Mouse (Mus musculus) testis, postnatal 14 days (tissue): Measurements from ENCODE around the gene Vgll4.

Source experiments
- DNase-seq: peaks from one replicate; pipeline ENCODE4 v3.0.0; 2021; ENCODE audit warnings: low spot score

Gene Vgll4

DNA sequence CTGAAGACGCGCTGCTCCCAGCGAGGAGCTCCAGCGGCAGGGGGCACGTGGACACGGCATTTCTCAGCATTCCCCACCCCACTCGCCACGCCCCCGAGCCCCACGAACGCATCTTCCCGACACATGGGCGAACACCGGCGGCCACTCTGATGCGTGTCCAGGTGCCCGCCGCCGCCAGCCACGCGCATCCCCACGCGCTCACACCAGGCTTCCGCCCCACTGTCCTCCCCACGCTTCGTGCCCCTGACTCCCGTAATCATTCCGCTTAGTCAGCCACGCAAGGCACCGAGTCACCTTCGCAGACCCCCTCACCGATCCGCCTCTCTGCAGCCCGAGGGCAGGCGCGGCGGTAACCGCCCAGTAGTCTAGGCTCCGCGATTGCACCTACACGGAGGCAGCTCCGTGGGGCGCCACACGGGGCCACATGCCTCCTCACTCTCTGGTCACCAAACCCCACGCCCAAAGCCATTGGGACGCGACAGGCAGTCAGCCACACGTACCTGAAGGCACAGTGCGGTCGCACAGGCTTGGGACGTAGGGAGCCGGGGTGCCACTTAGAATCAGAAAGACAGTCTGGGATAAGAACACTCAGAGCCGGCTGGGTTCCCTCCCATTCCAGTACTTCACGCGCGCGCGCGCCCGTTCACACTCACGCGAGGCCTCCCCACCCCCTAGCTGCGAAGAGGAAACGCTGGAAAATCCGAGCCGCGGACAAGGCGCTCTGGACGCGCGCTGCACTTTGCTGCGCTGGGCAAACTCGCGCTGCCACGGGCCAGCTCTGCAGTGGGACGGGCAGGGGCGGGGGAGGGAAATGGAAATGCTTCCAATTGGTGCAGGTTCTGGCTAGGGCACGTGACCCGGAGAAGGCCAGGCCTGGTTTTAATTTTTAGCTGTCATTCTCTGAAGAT is at the start of gene Vgll4:
TSS of gene Vgll4 (minus strand) at position 782 of the 908 bp plus-strand sequence.
- DNase-seq, result peak; percentile 53

DNA sequence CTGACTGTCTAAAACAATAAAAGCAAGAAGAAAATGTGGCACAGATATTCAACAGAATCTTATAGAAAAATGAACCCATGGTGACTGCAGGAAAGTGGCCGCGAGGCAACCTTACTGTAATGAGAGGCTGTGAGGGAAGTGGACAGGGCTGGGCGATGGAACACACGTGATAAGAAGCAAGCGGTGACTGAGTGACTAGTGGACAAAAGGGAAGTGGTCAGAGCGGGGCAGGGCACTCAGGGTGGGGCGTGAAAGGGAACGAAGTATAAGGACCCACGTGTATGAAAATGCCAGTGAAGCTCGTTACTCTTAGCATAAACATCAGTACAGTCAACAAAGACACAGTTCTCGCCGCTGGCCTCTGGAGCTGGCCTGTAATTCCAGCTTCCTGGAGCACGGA is 45.7 kb upstream of the Vgll4 start:
- no peak for DNase-seq

GRCm38 (mm10) chr6:115013574-115013973 is 43.8 kb upstream of the Vgll4 start:
- no peak for DNase-seq

GRCm38 (mm10) chr6:115011792-115012191 is 42.0 kb upstream of the Vgll4 start:
- DNase-seq, result no peak

- no peak for DNase-seq
These were observed 41.0 kb upstream of the Vgll4 start for GRCm38 (mm10) chr6:115010815-115011214.

- no peak for DNase-seq
These were observed 40.5 kb upstream of the Vgll4 start for GRCm38 (mm10) chr6:115010304-115010703.

GRCm38 (mm10) chr6:115007728-115008127 is 37.9 kb upstream of the Vgll4 start:
- DNase-seq, result peak; percentile 42

- DNase-seq, result no peak
These were observed 37.2 kb upstream of the Vgll4 start for GRCm38 (mm10) chr6:115006948-115007347.

GRCm38 (mm10) chr6:115006065-115006464 is 36.3 kb upstream of the Vgll4 start:
- no peak for DNase-seq

DNA sequence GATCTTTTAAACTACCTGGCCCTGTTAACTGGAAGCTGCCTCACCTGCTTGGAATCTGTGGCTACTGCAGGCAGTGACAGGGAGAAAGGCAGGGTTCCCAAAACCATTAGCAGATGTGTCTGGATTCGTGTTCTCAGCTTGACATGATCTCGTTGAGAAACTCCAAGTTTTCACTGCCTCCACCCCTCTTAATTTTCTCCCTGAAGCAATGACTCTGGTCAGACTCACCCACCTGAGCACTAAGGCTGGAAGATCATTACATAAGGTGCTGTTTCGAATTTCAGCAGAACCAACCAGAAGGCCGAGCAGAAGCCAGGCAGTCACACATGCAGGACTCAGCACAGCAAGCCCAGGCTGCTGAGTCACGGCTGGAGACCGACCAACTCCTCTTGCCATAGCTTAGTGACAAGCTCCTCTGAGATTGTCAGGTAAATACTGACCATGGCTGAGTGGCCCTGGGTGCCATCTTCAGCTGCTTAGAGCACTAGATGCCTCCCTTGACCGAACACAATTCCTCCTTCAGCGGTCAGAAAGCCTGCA is 35.6 kb upstream of the Vgll4 start:
- DNase-seq, result no peak

DNA sequence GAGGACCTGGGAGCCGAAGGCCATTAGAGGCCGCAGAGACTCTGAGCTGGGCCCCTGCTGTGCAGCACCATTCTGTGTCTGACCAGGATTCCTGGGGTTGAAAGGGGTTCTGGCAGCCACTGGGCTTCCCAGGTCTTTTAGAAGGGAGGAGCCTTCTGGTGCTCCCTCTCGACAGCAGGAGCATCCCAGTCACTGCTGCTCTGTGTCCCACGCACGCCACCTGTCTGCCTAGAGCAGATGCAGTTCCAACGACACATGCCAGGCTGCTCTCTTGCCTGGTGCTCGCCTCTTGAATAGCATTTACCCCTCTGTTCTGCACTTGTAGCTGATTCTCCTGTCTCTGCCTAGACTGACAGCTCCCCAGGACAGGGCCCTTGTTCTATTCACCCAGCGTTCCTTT is 34.8 kb upstream of the Vgll4 start:
- no peak for DNase-seq

DNA sequence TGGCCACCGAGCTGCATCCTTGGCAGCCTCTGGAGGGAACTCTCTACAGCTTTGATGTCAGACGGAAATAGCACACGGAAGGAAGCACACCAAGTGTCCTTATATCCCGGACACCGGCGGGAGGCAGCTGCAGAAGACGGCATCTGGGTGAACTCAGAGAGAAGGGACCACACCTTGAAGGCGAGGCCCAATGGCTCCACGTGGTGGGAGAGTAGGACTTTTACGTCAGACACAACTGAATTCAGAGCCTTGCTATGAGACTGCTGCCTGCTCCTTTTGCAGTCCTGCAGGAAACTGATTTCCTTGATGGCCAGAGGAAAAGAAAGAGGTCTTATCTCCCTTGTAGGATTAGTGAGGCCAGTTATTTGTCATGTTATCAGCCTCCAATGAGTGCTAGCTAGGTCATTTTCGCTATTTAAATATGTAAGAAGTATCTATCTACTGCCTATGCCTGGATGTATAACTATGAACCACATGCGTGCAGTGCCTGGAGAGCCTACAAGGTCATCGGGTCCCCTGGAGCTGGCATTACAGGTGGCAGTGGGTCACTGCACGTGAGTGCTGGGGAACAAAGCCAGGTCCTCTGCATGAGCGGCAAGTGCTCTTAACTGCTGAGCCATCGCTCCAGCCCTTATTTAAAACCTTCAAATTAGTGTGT is 28.7 kb upstream of the Vgll4 start:
- DNase-seq, result no peak

GRCm38 (mm10) chr6:114997471-114997870 is 27.7 kb upstream of the Vgll4 start:
- DNase-seq, result no peak

- DNase-seq, result no peak
These were observed 27.1 kb upstream of the Vgll4 start for GRCm38 (mm10) chr6:114996910-114997309.

GRCm38 (mm10) chr6:114994079-114994478 is 24.3 kb upstream of the Vgll4 start:
- no peak for DNase-seq

DNA sequence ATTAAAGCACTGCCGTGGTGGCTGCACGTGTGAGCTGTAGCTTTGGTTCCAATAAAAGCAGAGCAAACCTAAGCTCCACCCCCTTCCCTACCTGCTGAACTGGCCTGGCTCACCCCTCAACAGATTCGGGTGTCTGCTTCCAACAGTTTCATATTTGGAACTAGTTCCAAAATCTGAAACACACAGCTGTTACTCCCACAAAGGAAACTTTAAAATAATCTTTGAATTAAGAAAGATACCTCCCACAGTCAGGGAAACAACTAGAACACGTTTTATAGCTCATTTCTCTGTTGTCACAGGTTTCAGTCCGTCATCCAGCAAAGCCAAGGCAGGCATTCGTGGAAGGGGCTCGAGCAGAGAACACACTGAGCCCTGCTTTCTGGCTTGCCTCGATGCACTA is 23.9 kb upstream of the Vgll4 start:
- no peak for DNase-seq

DNA sequence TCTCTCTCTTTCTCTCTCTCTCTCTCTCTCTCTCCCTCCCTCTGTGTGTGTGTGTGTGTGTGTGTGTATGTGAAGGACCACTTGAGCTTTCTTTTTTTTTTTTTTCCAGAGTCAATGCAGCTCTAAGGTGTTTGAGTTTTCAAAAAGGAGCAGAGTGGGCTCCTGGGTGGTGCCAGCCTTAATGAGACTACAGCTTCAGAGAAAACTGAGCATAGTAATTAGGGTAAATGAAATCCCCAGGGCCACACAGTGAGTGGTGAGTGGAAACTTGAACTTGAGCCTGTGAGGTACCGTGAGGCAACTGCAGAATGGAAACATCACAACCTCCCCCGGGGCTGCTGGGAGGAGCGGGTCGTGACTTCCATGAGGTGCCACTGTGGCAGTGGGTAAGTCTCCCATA is 22.1 kb upstream of the Vgll4 start:
- no peak for DNase-seq

DNA sequence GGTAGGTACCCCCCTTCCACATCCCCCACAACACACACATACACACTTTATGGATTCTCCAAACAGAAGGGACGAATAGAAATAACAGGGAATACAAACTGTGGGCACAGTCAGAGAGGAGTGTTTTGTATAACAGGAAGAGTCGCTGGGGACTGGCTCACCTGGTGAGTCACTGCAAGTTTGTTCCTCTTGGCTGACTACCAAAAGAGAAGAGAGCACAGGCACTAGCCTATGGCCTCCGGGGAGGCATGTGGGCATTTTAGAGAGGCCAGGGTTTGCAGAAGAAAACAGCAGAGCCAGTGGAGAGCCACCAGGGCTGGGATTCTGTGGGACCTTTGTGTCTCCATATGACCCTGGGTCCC is 18.8 kb upstream of the Vgll4 start:
- DNase-seq, result no peak

DNA sequence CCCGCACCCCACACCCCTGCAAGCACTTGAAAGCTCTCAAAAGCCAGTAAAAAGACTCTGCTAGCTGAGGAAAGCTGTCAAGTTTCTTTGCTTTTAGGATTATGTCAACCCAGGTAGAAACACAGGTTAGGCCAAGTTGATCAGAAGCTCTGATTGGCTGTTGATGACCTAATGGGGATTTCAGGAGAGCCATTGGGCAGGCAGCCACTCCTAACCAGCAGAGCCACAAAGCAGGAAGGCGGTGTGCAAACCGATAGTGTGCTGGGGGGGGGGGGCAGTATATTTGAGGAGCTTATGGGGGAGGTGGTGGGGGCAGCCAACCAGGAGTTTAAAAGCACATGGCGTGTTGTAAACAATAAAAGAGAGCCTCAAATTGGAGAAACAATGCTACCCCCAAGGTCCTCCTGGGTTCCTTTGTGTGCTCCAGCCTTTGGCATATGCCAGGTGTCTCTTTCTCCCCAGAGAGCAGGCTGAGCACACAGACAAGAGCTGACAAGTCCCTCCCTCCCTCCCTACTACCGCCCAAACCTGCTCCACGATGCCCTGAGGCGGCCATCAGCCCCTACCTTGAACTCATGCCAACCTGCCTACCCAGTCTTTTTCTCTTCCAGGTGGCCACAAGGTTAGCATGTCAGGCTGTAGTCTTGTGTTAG is 18.3 kb upstream of the Vgll4 start:
- no peak for DNase-seq

DNA sequence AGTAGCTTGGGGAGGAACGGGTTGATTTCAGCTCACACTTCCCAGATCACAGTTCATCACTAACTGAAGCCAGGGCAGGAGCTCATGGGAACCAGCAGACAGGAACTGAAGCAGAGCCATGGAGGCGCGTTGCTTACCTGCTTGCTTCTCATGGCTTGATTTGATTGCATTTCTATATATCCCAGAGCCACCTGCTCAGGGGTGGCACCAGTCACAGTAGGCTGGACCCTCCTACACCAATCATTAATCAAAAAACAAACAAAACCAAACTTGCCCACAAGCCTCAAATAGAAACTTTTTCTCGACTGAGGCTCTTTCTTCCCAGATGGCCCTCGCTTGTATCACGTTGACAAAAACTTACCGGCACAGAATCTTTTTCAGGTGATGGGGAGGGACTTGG is 12.9 kb upstream of the Vgll4 start:
- no peak for DNase-seq

DNA sequence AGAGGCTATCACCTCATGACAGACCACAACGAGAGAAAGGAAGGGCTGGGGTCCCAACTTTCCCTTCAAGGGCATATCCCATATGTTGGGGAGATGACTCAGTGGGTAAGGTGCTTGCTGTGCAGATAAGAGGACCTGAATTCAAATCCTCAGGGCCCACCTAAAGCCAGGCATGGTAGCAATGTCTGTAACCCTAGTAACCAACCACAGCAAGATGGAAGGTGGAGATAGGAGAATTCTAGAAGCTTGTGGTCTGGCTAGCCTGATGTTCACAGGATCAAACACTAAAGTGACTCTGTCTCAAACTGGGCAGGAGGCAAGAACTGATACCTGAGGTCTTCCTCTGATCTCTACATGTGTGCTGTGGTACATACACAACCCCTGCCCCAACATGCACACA is 9.9 kb upstream of the Vgll4 start:
- DNase-seq, result no peak

DNA sequence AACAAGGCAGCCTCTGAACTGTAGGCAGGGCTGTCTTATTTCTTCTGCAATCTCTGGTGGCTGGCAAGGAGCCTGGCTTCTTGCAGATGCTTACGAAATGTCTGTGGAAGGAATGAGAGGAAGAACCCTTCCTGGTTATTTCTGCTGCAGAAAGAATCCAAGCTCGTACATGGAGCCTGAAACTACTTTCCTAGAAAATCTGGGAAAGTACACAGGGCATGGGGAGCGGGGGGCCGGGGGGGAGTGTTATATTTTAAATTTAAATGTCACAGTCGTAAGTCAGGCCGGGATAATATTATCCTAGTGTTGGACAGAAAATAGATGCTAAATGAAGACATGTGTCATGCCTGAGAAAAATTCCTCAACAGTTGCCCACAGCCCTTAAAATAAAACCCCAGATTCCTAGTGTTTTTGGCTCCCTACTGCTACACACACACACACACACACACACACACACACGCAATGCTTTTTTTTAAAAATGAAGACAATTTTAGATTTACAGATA is 7.2 kb upstream of the Vgll4 start:
- no peak for DNase-seq

DNA sequence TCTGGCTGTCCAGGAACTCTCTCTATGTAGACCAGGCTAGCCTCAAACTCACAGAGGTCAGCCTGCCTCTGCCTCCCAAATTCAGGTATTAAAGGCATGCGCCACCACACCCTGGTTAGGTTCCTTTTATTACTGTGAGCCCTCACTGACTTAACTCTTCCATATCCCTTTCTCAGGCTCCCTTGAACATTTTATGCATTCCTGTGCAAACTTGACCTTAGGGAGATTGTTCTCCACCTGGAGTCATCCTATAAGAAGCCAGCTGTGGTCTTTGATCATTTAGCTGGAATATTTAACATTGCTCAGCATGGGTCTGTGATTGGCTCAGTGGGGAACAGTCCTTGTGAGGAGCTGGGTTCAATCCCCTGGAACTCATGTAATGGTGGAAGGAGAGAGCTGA is 4.5 kb upstream of the Vgll4 start:
- DNase-seq, result no peak
